Mouse (Mus musculus): ENCODE results near the gene Plscr1. TPM values are rescaled to one million over a fixed set of nuclear protein-coding genes. Genes with fewer than 3 reads are reported as not detected.

Gene Plscr1
- polyA plus RNA-seq, 1 experiment from 2014 or later: 129 TPM

Small RNAs within 50 kb of the gene (microRNA-seq; reads per million reads assigned to microRNA genes)
- not detected for gene Mir6386

Other genes with a start within 250 kb of the Plscr1 start
- not detected in 2 replicates for gene Plscr5, start 56.8 kb upstream of the Plscr1 start, polyA plus RNA-seq (2015; fragmentation: Nextera tagmentation; extraction: Ambion mirVana)
- gene Plscr2, start 25.9 kb downstream of the Plscr1 start, polyA plus RNA-seq (2015; fragmentation: Nextera tagmentation; extraction: Ambion mirVana): 0.81 and 0.99 TPM in 2 replicates
- gene 1700057G04Rik, start 59.6 kb downstream of the Plscr1 start, polyA plus RNA-seq (2015; fragmentation: Nextera tagmentation; extraction: Ambion mirVana): not detected in 2 replicates
- 5.3 and 5.8 TPM in 2 replicates for gene Plscr4, start 207.6 kb downstream of the Plscr1 start, polyA plus RNA-seq (2015; fragmentation: Nextera tagmentation; extraction: Ambion mirVana)